Mouse (Mus musculus) forebrain, embryonic 10.5 days (tissue): ENCODE measurements around the gene Gabrb3. TPM values are rescaled to one million over a fixed set of nuclear protein-coding genes. Genes with fewer than 3 reads are reported as not detected.
"Not testable (repeated sequence)": the region's sequence is repeated elsewhere in the genome, so short reads cannot be mapped to it uniquely, and the experiment has no call there.

Source experiments
- DNase-seq: peaks from one replicate; pipeline ENCODE4 v3.0.0-alpha.2; 2017; ENCODE audit warnings: low spot score; ENCODE audit errors: extremely low spot score
- H3K27ac ChIP-seq: fragments of 300-500 bp; sonication (generic); 2 replicates; pipeline ENCODE4 v1.5.1; 2016; ENCODE audit warnings: mild to moderate bottlenecking
- H3K27me3 ChIP-seq: fragments of 300-500 bp; sonication (generic); 2 replicates; pipeline ENCODE4 v1.6.1; 2016; ENCODE audit warnings: mild to moderate bottlenecking; ENCODE audit not compliant: poor library complexity, severe bottlenecking
- H3K36me3 ChIP-seq: fragments of 300-500 bp; sonication (generic); replicated peaks from 2 replicates; pipeline ENCODE4 v1.6.1; 2016; ENCODE audit warnings: mild to moderate bottlenecking, moderate library complexity
- H3K4me1 ChIP-seq: fragments of 300-500 bp; sonication (generic); 2 replicates; pipeline ENCODE4 v1.6.1; 2016
- H3K4me3 ChIP-seq: fragments of 300-500 bp; sonication (generic); 2 replicates; pipeline ENCODE4 v1.5.1; 2016; ENCODE audit warnings: mild to moderate bottlenecking, moderate library complexity
- H3K9me3 ChIP-seq: fragments of 300-500 bp; sonication (generic); 2 replicates; pipeline ENCODE4 v1.6.1; 2016; ENCODE audit warnings: mild to moderate bottlenecking, moderate library complexity
- WGBS: fragments of 180-500 bp; shearing (Covaris S2); methylation state at CpG from one replicate; pipeline ENCODE4 v1.1.7; 2016; 5-methylcytosine and 5-hydroxymethylcytosine counted together
- polyA plus RNA-seq: library from polyadenylated mRNA; unstranded; fragments of >200 nt; fragmentation: Nextera tagmentation; extraction: Ambion mirVana; gene quantifications from 2 replicates; pipeline ENCODE4 v1.2.1, GENCODE M21; 2016

Gene Gabrb3
- polyA plus RNA-seq, 1 experiment from 2014 or later, result 2.8 TPM

DNA sequence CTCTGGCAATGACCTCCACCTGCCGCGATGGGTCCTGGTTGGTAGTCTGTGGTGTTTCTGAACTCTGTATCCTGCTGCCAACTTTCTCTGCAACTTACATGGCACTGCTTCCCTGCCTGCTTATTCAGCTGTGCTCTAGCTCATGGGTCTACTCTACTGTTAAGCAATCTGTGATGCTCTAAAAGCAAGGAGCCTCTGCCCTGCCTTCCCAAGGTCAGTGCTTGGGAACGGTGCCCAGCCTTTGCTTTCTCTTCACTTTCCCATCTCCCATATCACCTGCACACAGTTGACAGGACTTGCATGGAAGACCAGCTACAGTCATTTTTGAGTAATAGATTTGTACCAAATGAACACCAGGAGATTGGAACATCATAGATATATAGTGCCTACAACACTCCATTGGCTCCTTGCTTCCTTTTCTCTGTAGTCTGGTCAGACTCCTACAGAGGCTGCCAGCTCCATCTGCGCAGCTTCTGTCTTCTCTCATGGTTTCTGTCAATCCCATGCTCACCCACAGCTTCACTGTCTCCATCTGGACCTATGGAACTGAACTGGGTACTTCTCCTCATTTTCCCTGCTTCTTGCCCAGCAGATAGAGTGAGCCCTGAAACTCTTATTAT lies 228.8 kb downstream of the Gabrb3 start:
- no peak for DNase-seq
- no peak overlapping the region for H3K27ac ChIP-seq
- no peaks in the 10 kb centered on the region for H3K27me3 ChIP-seq
- WGBS, result 98% methylated on average over 4 of the region's 4 CpGs
- H3K9me3 ChIP-seq, result no peaks in the 10 kb centered on the region
- H3K4me3 ChIP-seq, result no peak overlapping the region
- no peaks in the 10 kb centered on the region for H3K36me3 ChIP-seq
- no peaks in the 10 kb centered on the region for H3K4me1 ChIP-seq

DNA sequence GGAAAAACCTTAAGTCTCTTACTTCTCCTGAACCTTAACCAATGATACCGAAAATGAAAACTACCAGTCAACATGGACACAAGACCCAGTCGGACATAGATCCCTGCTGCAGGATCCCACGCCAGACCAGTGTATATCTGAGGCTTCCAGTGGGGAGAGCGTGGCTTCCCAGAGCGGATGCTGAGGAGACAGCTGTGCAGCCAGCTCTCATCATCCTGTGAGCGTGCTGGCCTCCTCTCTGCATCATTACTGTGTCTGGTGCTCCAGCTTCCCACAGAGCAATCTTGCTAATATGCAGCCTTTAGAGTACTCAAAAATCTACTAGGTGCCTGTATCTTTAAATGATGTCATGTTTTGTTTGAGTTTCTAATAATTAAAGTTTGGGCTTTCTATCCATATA lies 257.9 kb downstream of the Gabrb3 start:
- H3K27me3 ChIP-seq, result no peaks in the 10 kb centered on the region
- no peaks in the 10 kb centered on the region for H3K36me3 ChIP-seq
- no peak overlapping the region for H3K4me3 ChIP-seq
- WGBS, result 90% methylated on average over 6 of the region's 6 CpGs
- no peaks in the 10 kb centered on the region for H3K9me3 ChIP-seq
- no peak overlapping the region for H3K27ac ChIP-seq
- no peak for DNase-seq
- H3K4me1 ChIP-seq, result no peaks in the 10 kb centered on the region

DNA sequence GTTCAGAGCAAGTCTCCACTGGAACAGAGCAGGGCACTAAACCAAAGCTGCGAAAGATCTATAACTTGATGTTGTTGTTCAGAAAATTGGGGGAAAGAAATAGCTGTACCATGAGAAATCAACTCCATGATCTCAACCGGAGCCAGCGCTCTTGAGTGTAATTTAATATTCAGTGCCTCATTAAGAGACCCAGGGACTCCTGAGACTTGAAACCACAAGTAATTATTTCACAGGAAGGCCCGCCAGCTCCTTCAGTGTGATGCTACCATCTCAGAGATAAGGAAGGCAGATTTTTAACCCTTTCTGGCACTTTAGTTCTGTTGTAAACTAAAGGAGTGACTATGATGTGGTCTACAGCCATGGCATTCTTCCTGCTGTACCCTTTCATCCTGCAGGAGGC lies 270.3 kb downstream of the Gabrb3 start:
- DNase-seq, result no peak
- Histone ChIP-seq H3K36me3 (no peaks in the 10 kb centered on the region), H3K9me3 (no peaks in the 10 kb centered on the region), H3K4me3 (no peak overlapping the region), H3K4me1 (no peaks in the 10 kb centered on the region), H3K27ac (no peak overlapping the region), H3K27me3 (no peaks in the 10 kb centered on the region)
- WGBS, result 80% methylated on average over 4 of the region's 4 CpGs

DNA sequence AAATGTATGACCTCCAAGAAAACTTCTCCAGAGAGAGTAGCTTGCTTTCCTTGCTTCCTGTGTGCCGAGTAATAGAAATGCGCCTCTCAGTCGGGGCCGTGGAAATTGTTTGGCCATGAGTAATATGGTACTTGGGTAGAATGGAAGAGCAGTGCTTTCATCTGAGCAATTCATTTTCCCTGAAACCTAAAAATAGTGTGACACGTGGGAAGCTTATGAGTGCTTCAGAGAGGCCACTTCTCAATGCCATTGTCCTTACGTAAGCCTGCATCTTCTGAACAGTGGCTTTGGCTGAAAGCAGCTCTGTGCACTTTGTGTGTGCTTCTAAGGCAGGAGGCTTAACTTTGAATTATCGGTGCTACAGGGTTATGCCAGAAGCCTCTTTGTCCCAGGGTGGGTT lies 280.9 kb downstream of the Gabrb3 start:
- DNase-seq, result no peak
- Histone ChIP-seq H3K4me3 (no peak overlapping the region), H3K27ac (no peak overlapping the region), H3K9me3 (no peaks in the 10 kb centered on the region), H3K36me3 (no peaks in the 10 kb centered on the region), H3K27me3 (no peaks in the 10 kb centered on the region), H3K4me1 (no peaks in the 10 kb centered on the region)
- WGBS, result 87% methylated on average over 7 of the region's 7 CpGs

DNA sequence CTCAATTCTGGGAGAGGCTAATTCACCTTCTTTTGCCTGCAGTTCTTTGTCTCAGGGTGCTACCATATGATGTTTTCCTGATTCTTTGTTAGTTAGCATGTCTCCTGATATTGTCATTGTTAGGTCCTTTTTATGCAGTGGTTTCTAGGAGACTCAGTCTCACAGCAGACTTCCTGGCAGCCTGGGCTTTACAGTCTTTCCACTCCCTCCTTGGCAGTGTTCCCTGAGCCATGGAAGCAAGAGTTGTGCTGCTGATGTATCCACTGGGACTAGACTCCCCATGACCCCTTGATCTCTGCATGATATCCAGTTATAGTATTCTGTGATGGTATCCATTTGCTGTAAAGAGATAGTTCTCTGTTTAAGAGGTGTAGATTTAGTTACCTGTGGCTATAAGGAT lies 281.6 kb downstream of the Gabrb3 start:
- Histone ChIP-seq H3K27ac (no peak overlapping the region), H3K4me3 (no peak overlapping the region), H3K27me3 (no peaks in the 10 kb centered on the region), H3K36me3 (no peaks in the 10 kb centered on the region), H3K9me3 (no peaks in the 10 kb centered on the region), H3K4me1 (no peaks in the 10 kb centered on the region)
- no peak for DNase-seq

DNA sequence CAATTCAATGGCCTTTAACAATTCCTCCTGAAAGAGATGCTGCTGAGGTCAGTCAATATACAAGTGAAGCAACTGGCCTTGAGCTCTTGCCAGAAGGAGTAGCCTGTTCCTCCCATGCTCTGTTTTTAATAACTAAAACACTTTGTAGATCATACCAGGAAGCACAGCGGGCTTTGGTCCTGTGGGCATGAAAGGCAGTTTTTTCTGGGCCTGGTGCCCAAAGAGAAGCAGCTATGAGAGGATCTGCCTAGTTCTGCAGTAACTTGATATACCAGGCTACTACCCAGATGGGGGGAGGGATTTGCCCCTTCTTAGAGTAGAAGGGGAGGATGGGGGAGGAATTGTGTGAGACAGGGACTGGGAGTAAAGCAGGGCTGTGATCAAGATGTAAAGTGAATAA lies 284.1 kb downstream of the Gabrb3 start:
- 74% methylated on average over 1 of the region's 1 CpGs for WGBS
- Histone ChIP-seq H3K27me3 (no peaks in the 10 kb centered on the region), H3K4me3 (no peak overlapping the region), H3K27ac (no peak overlapping the region), H3K36me3 (no peaks in the 10 kb centered on the region), H3K4me1 (no peaks in the 10 kb centered on the region), H3K9me3 (no peaks in the 10 kb centered on the region)
- DNase-seq, result no peak

DNA sequence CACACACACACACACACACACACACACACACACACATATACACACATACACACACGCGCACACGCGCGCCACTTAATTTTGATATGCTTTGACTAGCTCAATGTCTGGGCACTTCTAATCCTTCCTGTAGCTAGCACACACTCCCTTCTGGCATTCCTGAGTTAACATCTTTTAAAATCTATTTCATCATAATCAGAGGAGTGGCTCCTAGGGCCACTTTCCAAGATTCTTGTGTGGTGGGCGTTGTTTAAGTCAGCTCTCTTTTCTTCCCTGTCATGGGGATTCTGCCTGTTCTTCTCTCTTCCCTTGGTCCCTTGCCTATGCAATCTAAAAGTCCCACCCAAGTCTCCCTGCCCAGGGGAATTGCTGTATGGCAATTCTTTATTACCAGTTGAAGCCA lies 286.6 kb downstream of the Gabrb3 start:
- no peak overlapping the region for H3K27ac ChIP-seq
- no peaks in the 10 kb centered on the region for H3K27me3 ChIP-seq
- H3K4me3 ChIP-seq, result no peak overlapping the region
- H3K36me3 ChIP-seq, result no peaks in the 10 kb centered on the region
- no peak for DNase-seq
- WGBS, result 95% methylated on average over 6 of the region's 6 CpGs
- H3K4me1 ChIP-seq, result no peaks in the 10 kb centered on the region
- H3K9me3 ChIP-seq, result no peaks in the 10 kb centered on the region

DNA sequence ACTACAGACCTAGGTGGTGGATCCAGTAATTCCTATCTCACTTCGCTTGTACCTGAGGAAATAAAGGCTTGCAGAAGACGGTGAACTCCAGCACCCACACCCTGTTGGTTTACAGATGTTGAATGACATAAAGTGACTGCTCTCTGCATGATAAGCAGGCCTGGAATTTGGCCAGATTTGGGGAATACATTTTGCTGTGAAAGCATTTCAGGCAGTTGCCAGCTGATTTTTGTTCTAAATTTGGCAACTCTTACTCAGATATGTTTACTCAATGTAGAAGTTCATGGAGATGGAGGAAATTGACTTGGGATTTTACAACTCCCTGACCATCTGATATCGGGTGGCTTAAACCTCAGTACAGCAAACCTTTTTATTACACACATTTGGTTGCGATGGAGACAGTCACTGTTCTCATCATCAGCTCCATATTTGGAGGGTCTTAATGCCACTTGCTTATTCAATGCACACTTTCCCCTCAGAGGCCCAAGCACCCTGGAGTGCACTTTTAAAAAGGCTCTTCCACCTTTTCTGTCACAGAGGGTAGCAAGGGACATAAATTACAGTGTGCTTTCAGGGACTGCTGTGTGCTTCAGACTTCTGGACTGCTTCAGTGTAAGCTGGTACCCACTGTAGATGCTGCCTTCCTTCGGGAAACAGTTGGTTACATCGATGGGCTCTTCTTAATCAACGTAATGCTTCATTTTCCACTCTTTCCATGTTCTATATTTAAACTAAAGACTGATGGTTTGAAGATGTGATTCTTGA lies 287.7 kb downstream of the Gabrb3 start:
- 91% methylated on average over 7 of the region's 7 CpGs for WGBS
- H3K4me3 ChIP-seq, result no peak overlapping the region
- H3K27me3 ChIP-seq, result no peaks in the 10 kb centered on the region
- no peak for DNase-seq
- H3K4me1 ChIP-seq, result no peaks in the 10 kb centered on the region
- H3K27ac ChIP-seq, result no peak overlapping the region
- no peaks in the 10 kb centered on the region for H3K9me3 ChIP-seq
- no peaks in the 10 kb centered on the region for H3K36me3 ChIP-seq

DNA sequence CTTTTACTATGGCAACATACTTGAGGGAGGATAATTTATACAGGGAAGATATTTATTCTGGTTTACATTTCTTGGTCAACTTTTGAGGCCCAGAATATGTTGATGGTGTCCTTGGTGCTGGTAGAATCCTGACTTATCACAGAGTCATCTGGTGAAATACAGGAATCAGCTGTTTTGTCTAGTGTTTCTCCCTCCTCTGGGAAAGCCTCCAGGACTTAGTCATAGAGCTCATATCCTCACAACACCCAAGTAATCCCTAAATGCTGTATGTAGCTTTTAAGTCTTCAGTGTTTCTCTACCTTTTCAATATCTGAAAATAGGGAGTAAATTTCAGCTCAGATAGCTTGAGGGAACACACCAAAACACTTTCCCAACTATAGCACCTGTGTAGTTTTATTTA lies 292.2 kb downstream of the Gabrb3 start:
- no peaks in the 10 kb centered on the region for H3K27me3 ChIP-seq

DNA sequence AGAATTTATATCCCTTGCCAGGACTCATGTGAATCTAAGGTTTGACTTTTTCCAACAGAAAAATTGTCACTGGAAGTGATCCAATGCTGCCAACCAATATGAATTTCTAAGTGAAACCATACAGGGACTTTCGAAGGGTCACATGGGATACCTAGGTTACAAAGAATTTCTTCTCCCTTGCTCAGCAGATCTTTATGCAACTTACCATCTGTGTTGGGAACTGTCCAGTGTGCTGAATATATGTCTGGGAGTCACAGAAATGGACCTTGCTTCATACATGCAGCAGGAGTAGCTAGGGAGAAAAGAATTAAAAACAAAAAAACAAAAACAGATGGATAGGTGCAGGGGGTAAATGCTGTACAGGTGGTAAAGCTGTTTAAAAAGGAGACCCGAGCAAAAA lies 327.3 kb downstream of the Gabrb3 start:
- H3K4me3 ChIP-seq, result no peak overlapping the region
- no peak overlapping the region for H3K27ac ChIP-seq
- no peaks in the 10 kb centered on the region for H3K9me3 ChIP-seq
- 0 out of 2 replicates have a peak, but pooled peaks cover 3% of the 10 kb centered on the region for H3K4me1 ChIP-seq
- H3K36me3 ChIP-seq, result no peaks in the 10 kb centered on the region
- DNase-seq, result no peak
- no peaks in the 10 kb centered on the region for H3K27me3 ChIP-seq
- WGBS, result 81% methylated on average over 2 of the region's 2 CpGs

More for the DNA sequence above, 292.2 kb downstream of the Gabrb3 start:
- H3K36me3 ChIP-seq, result no peaks in the 10 kb centered on the region
- DNase-seq, result no peak
- H3K9me3 ChIP-seq, result no peaks in the 10 kb centered on the region
- no peaks in the 10 kb centered on the region for H3K4me1 ChIP-seq
- H3K4me3 ChIP-seq, result no peak overlapping the region
- H3K27ac ChIP-seq, result no peak overlapping the region

DNA sequence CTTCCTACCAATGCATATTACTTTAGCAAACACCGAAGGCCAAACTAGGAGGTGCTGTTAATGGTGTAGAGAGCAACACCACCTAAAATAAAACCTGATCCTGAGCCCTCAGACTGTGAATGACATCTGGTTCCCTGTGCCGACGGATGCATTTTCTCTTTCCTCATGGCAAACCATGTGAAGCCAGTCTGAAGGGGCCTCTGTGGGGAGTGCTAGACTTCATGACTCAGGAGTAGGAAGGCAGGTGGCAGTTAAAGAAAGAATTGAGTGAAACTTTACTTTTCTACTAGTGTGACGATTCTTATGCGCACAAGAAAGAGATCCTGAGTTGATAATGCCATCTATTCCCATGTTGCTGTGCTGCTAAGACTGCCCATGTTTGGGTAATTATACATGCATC lies 341.0 kb downstream of the Gabrb3 start:
- 90% methylated on average over 5 of the region's 5 CpGs for WGBS
- no peaks in the 10 kb centered on the region for H3K36me3 ChIP-seq

DNA sequence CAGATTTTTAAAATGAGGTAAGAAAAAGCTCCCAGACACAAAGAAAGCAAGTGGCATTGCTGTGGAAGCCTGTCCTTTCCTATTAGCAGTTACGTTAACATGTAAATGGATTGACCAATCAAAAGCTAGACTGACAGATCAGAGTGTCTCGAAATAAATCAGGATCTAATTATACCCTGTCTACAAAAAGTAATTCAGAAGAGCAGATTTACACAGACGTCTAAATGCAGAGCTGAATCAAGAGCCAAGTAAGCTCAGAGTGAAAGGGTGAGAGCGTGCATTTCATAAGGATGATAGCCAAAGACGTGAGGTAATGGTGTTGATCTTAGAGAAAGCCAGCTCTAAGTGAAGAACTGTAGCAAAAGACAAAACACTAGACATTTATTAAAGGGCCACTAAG lies 359.3 kb downstream of the Gabrb3 start:
- no peaks in the 10 kb centered on the region for H3K27me3 ChIP-seq
- no peaks in the 10 kb centered on the region for H3K4me1 ChIP-seq
- no peaks in the 10 kb centered on the region for H3K36me3 ChIP-seq
- H3K4me3 ChIP-seq, result no peak overlapping the region
- 74% methylated on average over 5 of the region's 5 CpGs for WGBS
- no peak overlapping the region for H3K27ac ChIP-seq
- H3K9me3 ChIP-seq, result no peaks in the 10 kb centered on the region
- DNase-seq, result no peak

More for the DNA sequence above, 341.0 kb downstream of the Gabrb3 start:
- no peak for DNase-seq
- Histone ChIP-seq H3K27me3 (no peaks in the 10 kb centered on the region), H3K4me3 (no peak overlapping the region), H3K27ac (no peak overlapping the region), H3K4me1 (no peaks in the 10 kb centered on the region), H3K9me3 (no peaks in the 10 kb centered on the region)

DNA sequence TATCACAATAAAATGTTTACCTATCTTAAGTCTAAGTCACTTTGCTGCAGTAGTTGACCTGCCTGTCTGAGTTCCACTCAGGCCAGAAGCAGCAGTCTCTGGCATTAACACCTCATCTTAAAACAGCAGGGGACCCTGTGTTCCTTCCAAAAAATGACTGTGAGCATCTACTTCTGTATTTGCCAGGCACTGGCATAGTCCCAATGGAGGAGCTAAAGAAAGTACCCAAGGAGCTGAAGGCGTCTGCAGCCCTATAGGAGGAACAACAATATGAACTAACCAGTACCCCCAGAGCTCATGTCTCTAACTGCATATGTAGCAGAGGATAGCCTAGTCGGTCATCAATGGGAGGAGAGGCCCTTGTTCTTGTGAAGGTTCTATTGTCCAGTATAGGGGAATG lies 366.6 kb downstream of the Gabrb3 start:
- WGBS, result 78% methylated on average over 2 of the region's 2 CpGs
- not testable (repeated sequence) for DNase-seq, H3K27me3 ChIP-seq, H3K9me3 ChIP-seq, H3K4me3 ChIP-seq, H3K27ac ChIP-seq, H3K4me1 ChIP-seq, H3K36me3 ChIP-seq
